Mouse (Mus musculus): Measurements from ENCODE around the gene Shbg.

Shbg gene

GRCm38 (mm10) chr11:69617805-69618204 is at the start of gene Shbg:
Gene Shbg (minus strand): TSS chr11:69617905.
- no peak for DNase-seq (ENCODE audit: low spot score in 2 of 2)

- no peak for DNase-seq (ENCODE audit: low spot score in 2 of 2)
These were observed 48.9 kb upstream of the Shbg start for GRCm38 (mm10) chr11:69666665-69667005.

GRCm38 (mm10) chr11:69665961-69666664 is 48.4 kb upstream of the Shbg start, which contains the start of gene Cd68:
Gene Cd68 (minus strand): TSS chr11:69666153.
- DNase-seq (ENCODE audit: low spot score in 2 of 2), result peak; percentile 70 to 80

GRCm38 (mm10) chr11:69665457-69665960 is 47.8 kb upstream of the Shbg start:
- no peak for DNase-seq (ENCODE audit: low spot score in 2 of 2)

GRCm38 (mm10) chr11:69664841-69665240 is 47.1 kb upstream of the Shbg start:
- no peak for DNase-seq (ENCODE audit: low spot score in 2 of 2)

- no peak for DNase-seq (ENCODE audit: low spot score in 2 of 2)
These were observed 46.1 kb upstream of the Shbg start for GRCm38 (mm10) chr11:69663795-69664194.

GRCm38 (mm10) chr11:69662967-69663671 is 45.4 kb upstream of the Shbg start:
- DNase-seq (ENCODE audit: low spot score in 2 of 2), result no peak

GRCm38 (mm10) chr11:69662213-69662966 is 44.7 kb upstream of the Shbg start, which contains the start of gene Mpdu1:
Gene Mpdu1 (minus strand): TSS chr11:69662642.
- DNase-seq (ENCODE audit: low spot score in 2 of 2), result peak; percentile 91 to 94

GRCm38 (mm10) chr11:69661221-69661881 is 43.6 kb upstream of the Shbg start:
- no peak for DNase-seq (ENCODE audit: low spot score in 2 of 2)

- no peak for DNase-seq (ENCODE audit: low spot score in 2 of 2)
These were observed 39.8 kb upstream of the Shbg start for GRCm38 (mm10) chr11:69657462-69657881.

- no peak for DNase-seq (ENCODE audit: low spot score in 2 of 2)
These were observed 39.1 kb upstream of the Shbg start for GRCm38 (mm10) chr11:69656617-69657461.

GRCm38 (mm10) chr11:69656065-69656455 is 38.4 kb upstream of the Shbg start:
- no peak for DNase-seq (ENCODE audit: low spot score in 2 of 2)

GRCm38 (mm10) chr11:69655264-69656064 is 37.8 kb upstream of the Shbg start, which contains the start of gene Sox15:
Gene Sox15 (plus strand): TSS chr11:69655314.
- peak; percentile 50 to 57 for DNase-seq (ENCODE audit: low spot score in 2 of 2)

- no peak for DNase-seq (ENCODE audit: low spot score in 2 of 2)
These were observed 37.1 kb upstream of the Shbg start for GRCm38 (mm10) chr11:69654760-69655159.

- no peak for DNase-seq (ENCODE audit: low spot score in 2 of 2)
These were observed 35.7 kb upstream of the Shbg start for GRCm38 (mm10) chr11:69653399-69653798.

GRCm38 (mm10) chr11:69645860-69646259 is 28.2 kb upstream of the Shbg start:
- DNase-seq (ENCODE audit: low spot score in 2 of 2), result no peak

- no peak for DNase-seq (ENCODE audit: low spot score in 2 of 2)
These were observed 17.8 kb upstream of the Shbg start for GRCm38 (mm10) chr11:69635471-69635870.

GRCm38 (mm10) chr11:69633128-69633866 is 15.6 kb upstream of the Shbg start:
- DNase-seq (ENCODE audit: low spot score in 2 of 2), result peak in 1 of 2 experiments; percentile 26

All from right cerebral cortex, postnatal 36 days (tissue).